Mouse (Mus musculus) cortical plate, adult 2 months (tissue): ENCODE data around the gene Kcnj6. TPM values are rescaled to one million over a fixed set of nuclear protein-coding genes. Genes with fewer than 3 reads are reported as not detected.
A peak's percentile ranks its signal among the peaks of the same experiment; 100 is the strongest.

Experiments
- H3K27ac ChIP-seq: fragments of 200-500 bp; 2 replicates; pipeline ENCODE4 v1.5.1; 2012; ENCODE audit warnings: low read length, control low read depth, inconsistent platforms; ENCODE audit not compliant: insufficient read depth
- H3K4me1 ChIP-seq: fragments of 200-500 bp; 2 replicates; pipeline ENCODE4 v1.6.1; 2011; ENCODE audit warnings: low read length; ENCODE audit not compliant: control insufficient read depth, insufficient read depth
- H3K4me3 ChIP-seq: fragments of 200-500 bp; 2 replicates; pipeline ENCODE4 v1.5.1; 2011; ENCODE audit warnings: mild to moderate bottlenecking, low read length, control low read depth; ENCODE audit not compliant: insufficient read depth
- CTCF ChIP-seq: fragments of 200-500 bp; IDR thresholded peaks from 2 replicates; pipeline ENCODE4 v1.5.1; 2011; ENCODE audit warnings: mild to moderate bottlenecking, control low read depth, low read length; ENCODE audit not compliant: insufficient read depth; ENCODE audit errors: extremely low read depth
- POLR2A ChIP-seq: fragments of 200-500 bp; IDR thresholded peaks from 2 replicates; pipeline ENCODE4 v1.6.1; 2011; ENCODE audit warnings: mild to moderate bottlenecking, low read length, control low read depth; ENCODE audit not compliant: insufficient read depth; ENCODE audit errors: extremely low read depth
- polyA plus RNA-seq: library from polyadenylated mRNA; depleted of rRNA; stranded (reverse); fragments of >200 nt; gene quantifications from 2 replicates; pipeline ENCODE4 v1.2.3, GENCODE M21; 2012

Kcnj6 gene
- polyA plus RNA-seq, 1 experiment: 20.4 TPM

- peaks cover 5% of the 10 kb centered on the region for H3K4me1 ChIP-seq
- no peak overlapping the region for H3K27ac ChIP-seq
- no peak for TF ChIP-seq CTCF
- TF ChIP-seq POLR2A: no peak
- no peak overlapping the region for H3K4me3 ChIP-seq
Measured at GRCm38 (mm10) chr16:94890056-94890455, 107.4 kb downstream of the Kcnj6 start.

GRCm38 (mm10) chr16:94888554-94888953 is 108.9 kb downstream of the Kcnj6 start:
- Histone ChIP-seq H3K27ac (no peak overlapping the region), H3K4me3 (no peak overlapping the region), H3K4me1 (peaks cover 19% of the 10 kb centered on the region)
- TF ChIP-seq POLR2A (no peak), CTCF (no peak)

- H3K27ac ChIP-seq: no peak overlapping the region
- no peak for TF ChIP-seq POLR2A
- no peak for TF ChIP-seq CTCF
Measured at GRCm38 (mm10) chr16:94886398-94886797, 111.1 kb downstream of the Kcnj6 start.

GRCm38 (mm10) chr16:94885062-94885461 is 112.4 kb downstream of the Kcnj6 start:
- Histone ChIP-seq H3K4me1 (peaks cover 23% of the 10 kb centered on the region), H3K27ac (0 out of 2 replicates have a peak overlapping the region, but pooled peaks have one; percentile 77), H3K4me3 (no peak overlapping the region)
- TF ChIP-seq POLR2A (no peak), CTCF (no peak)

More at GRCm38 (mm10) chr16:94886398-94886797, 111.1 kb downstream of the Kcnj6 start:
- Histone ChIP-seq H3K4me3 (no peak overlapping the region), H3K4me1 (peaks cover 27% of the 10 kb centered on the region)

- no peak for TF ChIP-seq POLR2A
- no peak for TF ChIP-seq CTCF
Measured at GRCm38 (mm10) chr16:94883909-94884308, 113.6 kb downstream of the Kcnj6 start.

GRCm38 (mm10) chr16:94883196-94883595 is 114.3 kb downstream of the Kcnj6 start:
- Histone ChIP-seq H3K4me3 (no peak overlapping the region), H3K4me1 (peaks cover 23% of the 10 kb centered on the region), H3K27ac (no peak overlapping the region)
- TF ChIP-seq CTCF (no peak), POLR2A (no peak)

More at GRCm38 (mm10) chr16:94883909-94884308, 113.6 kb downstream of the Kcnj6 start:
- Histone ChIP-seq H3K4me1 (peaks cover 23% of the 10 kb centered on the region), H3K4me3 (no peak overlapping the region), H3K27ac (peak overlapping the region; percentile 77)

- Histone ChIP-seq H3K4me1 (peaks cover 23% of the 10 kb centered on the region), H3K27ac (peak overlapping the region; percentile 86; the same call in 1 of the 2 replicates), H3K4me3 (no peak overlapping the region)
- no peak for TF ChIP-seq POLR2A
- TF ChIP-seq CTCF: no peak
Measured at GRCm38 (mm10) chr16:94882111-94882510, 115.4 kb downstream of the Kcnj6 start.

- peaks cover 11% of the 10 kb centered on the region for H3K4me1 ChIP-seq
Measured at GRCm38 (mm10) chr16:94872614-94873272, 124.8 kb downstream of the Kcnj6 start.

GRCm38 (mm10) chr16:94868354-94868753 is 129.1 kb downstream of the Kcnj6 start:
- H3K27ac ChIP-seq: no peak overlapping the region
- no peak overlapping the region for H3K4me3 ChIP-seq
- TF ChIP-seq CTCF: no peak
- no peak for TF ChIP-seq POLR2A
- H3K4me1 ChIP-seq: peaks cover 13% of the 10 kb centered on the region

More at GRCm38 (mm10) chr16:94872614-94873272, 124.8 kb downstream of the Kcnj6 start:
- H3K4me3 ChIP-seq: no peak overlapping the region
- no peak overlapping the region for H3K27ac ChIP-seq
- TF ChIP-seq POLR2A: no peak
- no peak for TF ChIP-seq CTCF

GRCm38 (mm10) chr16:94866300-94866956 is 131.1 kb downstream of the Kcnj6 start:
- H3K4me3 ChIP-seq: no peak overlapping the region
- H3K27ac ChIP-seq: no peak overlapping the region
- no peak for TF ChIP-seq CTCF
- no peak for TF ChIP-seq POLR2A
- peaks cover 8% of the 10 kb centered on the region for H3K4me1 ChIP-seq
